Mouse (Mus musculus) skeletal muscle tissue, postnatal 0 days (tissue): Measurements from ENCODE around the gene Gm8104. TPM values are rescaled to one million over a fixed set of nuclear protein-coding genes. Genes with fewer than 3 reads are reported as not detected.

ENCODE experiments used
- polyA plus RNA-seq: library from polyadenylated mRNA; unstranded; fragments of >200 nt; fragmentation: Nextera tagmentation; extraction: Ambion mirVana; gene quantifications from 2 replicates; pipeline ENCODE4 v1.2.1, GENCODE M21; 2015

Gene Gm8104
- polyA plus RNA-seq, result not detected in 2 replicates

GRCm38 (mm10) chr14:43100301-43100700, at the start of gene Gm8104:
TSS of gene Gm8104 (plus strand) at chr14:43100601.

DNA sequence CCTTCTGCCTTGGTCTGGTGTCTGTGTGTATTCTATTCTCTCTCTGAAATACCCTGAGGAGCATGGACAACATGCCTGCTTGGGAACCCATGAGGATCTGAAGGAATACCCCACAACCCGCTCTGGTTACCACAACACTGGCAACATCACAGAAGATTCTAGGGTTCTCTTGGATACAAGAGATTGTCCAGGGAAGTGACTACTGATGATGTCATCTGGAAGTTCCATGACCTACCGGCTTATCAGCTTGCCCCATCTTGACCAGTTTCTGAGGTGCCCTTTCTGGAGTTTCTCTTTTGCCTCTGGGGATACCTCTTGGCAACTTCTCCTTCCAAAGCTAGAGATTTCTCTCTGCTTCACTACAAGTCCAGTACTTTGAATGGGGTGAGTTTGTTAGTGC, 23.9 kb upstream of the Gm8104 start, which contains the start of gene Gm8094:
TSS of gene Gm8094 (minus strand) at position 101 of the 400 bp plus-strand sequence.

Other genes with a start within 250 kb of the Gm8104 start
- not detected in 2 replicates for gene Gm21977, start 247.1 kb upstream of the Gm8104 start, polyA plus RNA-seq
- not detected in 2 replicates for gene Gm8082, start 107.0 kb upstream of the Gm8104 start, polyA plus RNA-seq
- gene Gm10376, start 85.0 kb upstream of the Gm8104 start, polyA plus RNA-seq, result not detected in 2 replicates
- not detected in 2 replicates for gene Gm8094, start 24.0 kb upstream of the Gm8104 start, polyA plus RNA-seq
- not detected in 2 replicates for gene Gm7233, start 79.3 kb downstream of the Gm8104 start, polyA plus RNA-seq
- gene Gm8122, start 134.7 kb downstream of the Gm8104 start, polyA plus RNA-seq, result not detected in 2 replicates
- not detected in 2 replicates for gene Gm8126, start 158.0 kb downstream of the Gm8104 start, polyA plus RNA-seq
- not detected in 2 replicates for gene Gm9732, start 174.4 kb downstream of the Gm8104 start, polyA plus RNA-seq
- not detected in 2 replicates for gene Gm8127, start 193.2 kb downstream of the Gm8104 start, polyA plus RNA-seq
- gene 1700001F09Rik, start 247.2 kb downstream of the Gm8104 start, polyA plus RNA-seq, result not detected in 2 replicates